Comparison of ENCODE assay signal across 15 mouse cellular contexts in the genomic region with DNA sequence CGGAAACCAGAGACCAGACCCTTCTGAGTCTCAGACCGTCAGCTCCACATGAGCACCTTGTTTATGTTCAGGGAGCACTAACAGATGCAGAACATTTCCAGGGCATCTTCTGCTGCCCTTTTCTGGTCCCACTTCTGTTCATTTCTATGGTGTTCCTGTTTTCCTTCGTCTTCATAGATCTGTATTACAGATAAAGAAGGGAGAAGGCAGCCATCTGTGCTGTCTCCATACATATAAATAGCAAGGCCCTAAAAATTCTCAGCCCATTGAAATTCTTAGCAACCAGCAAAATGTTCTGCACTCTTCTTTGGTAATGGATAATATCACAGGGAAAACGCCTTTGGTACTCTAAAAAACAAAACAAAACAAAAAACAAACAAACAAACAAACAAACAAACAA.
"Had no signal": no experiment of that assay in that cellular context is flagged by ENCODE, and none has a peak within 500 bp of the region (broad histone marks: within the 10 kb centered on the region; RNA-seq: fewer than 3 reads in every experiment).

No protein-coding gene starts in this region.

- H3K27ac ChIP-seq: liver, embryonic 13.5 days; macrophage; midbrain, embryonic 15.5 days; stomach, postnatal 0 days had no signal

- DNase-seq: kidney, adult 9 months; kidney, postnatal 10 days; kidney, postnatal 4 days; liver; liver, embryonic 13.5 days; liver, postnatal 0 days; lung, postnatal 14 days; right cerebral cortex, postnatal 25 days; thymus, adult 18-20 months; thymus, postnatal 14 days had no signal

- H3K4me1 ChIP-seq: megakaryocyte, embryonic 14.5 days had no signal

- H3K4me3 ChIP-seq: liver, embryonic 13.5 days; lung, embryonic 15.5 days; megakaryocyte, embryonic 14.5 days; midbrain, embryonic 15.5 days had no signal
